In genomic region chr17:34126826-34127420, GRCm38 (mm10) we compare ENCODE assay signal across 14 mouse cellular contexts. TPM values are rescaled to one million over a fixed set of nuclear protein-coding genes. Genes with fewer than 3 reads are reported as not detected.
DNase-seq lines count a peak whose midpoint lies in the region; ATAC-seq and TF ChIP-seq lines count a peak whose summit lies in the region.
"Had no signal": no experiment of that assay in that cellular context is flagged by ENCODE, and none has a peak within 500 bp of the region (broad histone marks: within the 10 kb centered on the region; RNA-seq: fewer than 3 reads in every experiment).

No protein-coding gene starts in this region.

- no peak overlapping the region for H3K27ac ChIP-seq in kidney, adult 2 months (ENCODE audit: insufficient read depth, low read depth, low read length)
- H3K27ac ChIP-seq in midbrain, embryonic 12.5 days (replicated peaks): no peak overlapping the region
- H3K27ac ChIP-seq in midbrain, embryonic 15.5 days: no peak overlapping the region
- H3K27ac ChIP-seq in small intestine, adult 2 months (ENCODE audit: insufficient read depth, low read depth, low read length): peak overlapping the region; percentile 90
- H3K27ac ChIP-seq: heart, embryonic 13.5 days; hindbrain, embryonic 14.5 days; liver, embryonic 13.5 days; macrophage had no signal

- ATAC-seq in midbrain, embryonic 12.5 days (ENCODE audit: low FRiP score, low read depth): no peak
- ATAC-seq in midbrain, embryonic 15.5 days (replicated peaks): no peak

- no peak overlapping the region for H3K4me3 ChIP-seq in kidney, adult 2 months (ENCODE audit: insufficient read depth, low read depth, low read length)
- no peak overlapping the region for H3K4me3 ChIP-seq in midbrain, embryonic 12.5 days
- H3K4me3 ChIP-seq in midbrain, embryonic 15.5 days: no peak overlapping the region
- H3K4me3 ChIP-seq in small intestine, adult 2 months (ENCODE audit: low read depth, low read length): peak overlapping the region; percentile 26
- H3K4me3 ChIP-seq: heart, embryonic 13.5 days; liver, embryonic 13.5 days had no signal

- H3K9me3 ChIP-seq in midbrain, embryonic 12.5 days: no peaks in the 10 kb centered on the region
- H3K9me3 ChIP-seq in midbrain, embryonic 15.5 days: no peaks in the 10 kb centered on the region
- H3K9me3 ChIP-seq: heart, embryonic 13.5 days; liver, embryonic 13.5 days had no signal

- 40% methylated on average over 9 of the region's 9 CpGs for WGBS in kidney, adult 2 months
- WGBS in midbrain, embryonic 12.5 days: 68% methylated on average over 9 of the region's 9 CpGs
- WGBS in midbrain, embryonic 15.5 days: 67% methylated on average over 9 of the region's 9 CpGs
- WGBS in small intestine, adult 2 months: 27% methylated on average over 9 of the region's 9 CpGs

- H3K36me3 ChIP-seq in kidney, adult 2 months (ENCODE audit: control insufficient read depth, insufficient read depth, low read length): no peaks in the 10 kb centered on the region
- no peaks in the 10 kb centered on the region for H3K36me3 ChIP-seq in midbrain, embryonic 12.5 days
- H3K36me3 ChIP-seq in midbrain, embryonic 15.5 days (replicated peaks): no peaks in the 10 kb centered on the region
- H3K36me3 ChIP-seq in small intestine, adult 2 months (ENCODE audit: control insufficient read depth, insufficient read depth, low read length): no peaks in the 10 kb centered on the region

- H3K9ac ChIP-seq in midbrain, embryonic 12.5 days (replicated peaks): 0 out of 2 replicates have a peak overlapping the region, but pooled peaks have one; percentile 4
- no peak overlapping the region for H3K9ac ChIP-seq in midbrain, embryonic 15.5 days
- H3K9ac ChIP-seq: heart, embryonic 13.5 days; hindbrain, embryonic 14.5 days; liver, embryonic 13.5 days had no signal

- DNase-seq in kidney, adult 2 months: peak; percentile 44
- DNase-seq in kidney, postnatal 14 days: no peak
- DNase-seq in induced T-regulatory cell, adult 2 months (ENCODE audit: low read depth): peak; percentile 18
- no peak for DNase-seq in B cell, adult 2 months
- no peak for DNase-seq in layer of hippocampus, adult 18-20 months (ENCODE audit: low spot score in 2 of 2)

- no peaks in the 10 kb centered on the region for H3K27me3 ChIP-seq in kidney, adult 2 months (replicated peaks; ENCODE audit: control insufficient read depth, insufficient read depth, low read length)
- peaks cover 24% of the 10 kb centered on the region for H3K27me3 ChIP-seq in midbrain, embryonic 12.5 days
- H3K27me3 ChIP-seq in midbrain, embryonic 15.5 days (replicated peaks): no peaks in the 10 kb centered on the region
- no peaks in the 10 kb centered on the region for H3K27me3 ChIP-seq in small intestine, adult 2 months (ENCODE audit: control insufficient read depth, insufficient read depth, low read length)

- H3K4me1 ChIP-seq in kidney, adult 2 months (ENCODE audit: control insufficient read depth, insufficient read depth, low read length): peaks cover 10% of the 10 kb centered on the region; the same call in 1 of the 2 replicates
- H3K4me1 ChIP-seq in midbrain, embryonic 12.5 days: peaks cover 26% of the 10 kb centered on the region
- peaks cover 29% of the 10 kb centered on the region for H3K4me1 ChIP-seq in midbrain, embryonic 15.5 days
- H3K4me1 ChIP-seq in small intestine, adult 2 months (ENCODE audit: control insufficient read depth, insufficient read depth, insufficient read length, low read length): peaks cover 29% of the 10 kb centered on the region

- TF ChIP-seq POLR2A in kidney, adult 2 months (IDR thresholded peaks at IDR 0.05; ENCODE audit: low read depth, low read length): no peak
- TF ChIP-seq POLR2A in small intestine, adult 2 months (IDR thresholded peaks at IDR 0.05; ENCODE audit: low read depth, low read length): no peak

- no peak for TF ChIP-seq CTCF in kidney, adult 2 months (conservative IDR thresholded peaks at IDR 0.05; ENCODE audit: insufficient read depth, insufficient read length, low read depth, low read length)
- no peak for TF ChIP-seq CTCF in small intestine, adult 2 months (IDR thresholded peaks at IDR 0.05; ENCODE audit: extremely low read depth, insufficient read length, insufficient replicate concordance, low read depth, low read length)

- no peak overlapping the region for H3K4me2 ChIP-seq in midbrain, embryonic 12.5 days (replicated peaks)
- H3K4me2 ChIP-seq in midbrain, embryonic 15.5 days: no peak overlapping the region
- H3K4me2 ChIP-seq: heart, embryonic 13.5 days; hindbrain, embryonic 14.5 days; liver, embryonic 13.5 days had no signal

RNA-seq across cellular contexts. Expression of gene Brd2, which starts 4.5 kb away (rescaled TPM):
- polyA plus RNA-seq in kidney, adult 2 months (2012; rRNA removed): 110 and 117 TPM in 2 replicates
- polyA plus RNA-seq in midbrain, embryonic 12.5 days (2016; fragmentation: Nextera tagmentation; extraction: Ambion mirVana): 144 and 148 TPM in 2 replicates
- polyA plus RNA-seq in midbrain, embryonic 15.5 days (2015; fragmentation: Nextera tagmentation; extraction: Ambion mirVana): 137 and 140 TPM in 2 replicates
- polyA plus RNA-seq in small intestine, adult 2 months (2012; rRNA removed): 41.2 and 73.1 TPM in 2 replicates
- 100 to 1,000 TPM; 184 to 185 TPM for total RNA-seq in layer of hippocampus, adult 18-20 months (2021)

RNA-seq across cellular contexts. Expression of gene H2-DMa, which starts 7.6 kb away (rescaled TPM):
- 30.1 and 37.1 TPM in 2 replicates for polyA plus RNA-seq in kidney, adult 2 months (2012; rRNA removed)
- polyA plus RNA-seq in midbrain, embryonic 12.5 days (2016; fragmentation: Nextera tagmentation; extraction: Ambion mirVana): 9.8 and 9.9 TPM in 2 replicates
- polyA plus RNA-seq in midbrain, embryonic 15.5 days (2015; fragmentation: Nextera tagmentation; extraction: Ambion mirVana): 17.2 and 18.8 TPM in 2 replicates
- 35.4 and 169 TPM in 2 replicates for polyA plus RNA-seq in small intestine, adult 2 months (2012; rRNA removed)
- 10 to 100 TPM; 27.4 to 32.5 TPM for total RNA-seq in layer of hippocampus, adult 18-20 months (2021)

RNA-seq across cellular contexts. Expression of gene H2-DMb2, which starts 16.2 kb away (rescaled TPM):
- 3.2 and 15.6 TPM in 2 replicates for polyA plus RNA-seq in kidney, adult 2 months (2012; rRNA removed)
- 0.16 and 0.23 TPM in 2 replicates for polyA plus RNA-seq in midbrain, embryonic 12.5 days (2016; fragmentation: Nextera tagmentation; extraction: Ambion mirVana)
- 0.27 and 0.65 TPM in 2 replicates for polyA plus RNA-seq in midbrain, embryonic 15.5 days (2015; fragmentation: Nextera tagmentation; extraction: Ambion mirVana)
- 12.7 and 25.4 TPM in 2 replicates for polyA plus RNA-seq in small intestine, adult 2 months (2012; rRNA removed)
- 1 to 10 TPM; 1.3 to 1.6 TPM for total RNA-seq in layer of hippocampus, adult 18-20 months (2021)
- polyA plus RNA-seq: hindbrain, embryonic 14.5 days had no signal

RNA-seq across cellular contexts. Expression of gene H2-DMb1, which starts 25.9 kb away (rescaled TPM):
- 72.3 and 80.5 TPM in 2 replicates for polyA plus RNA-seq in kidney, adult 2 months (2012; rRNA removed)
- polyA plus RNA-seq in midbrain, embryonic 12.5 days (2016; fragmentation: Nextera tagmentation; extraction: Ambion mirVana): 0.16 and 0.73 TPM in 2 replicates
- 0.79 and 1.2 TPM in 2 replicates for polyA plus RNA-seq in midbrain, embryonic 15.5 days (2015; fragmentation: Nextera tagmentation; extraction: Ambion mirVana)
- 39.0 and 281 TPM in 2 replicates for polyA plus RNA-seq in small intestine, adult 2 months (2012; rRNA removed)
- 1 to 10 TPM; 3.2 to 3.8 TPM for total RNA-seq in layer of hippocampus, adult 18-20 months (2021)
- total RNA-seq: MEL had no signal

RNA-seq across cellular contexts. Expression of gene H2-Oa, which starts 34.8 kb away (rescaled TPM):
- 3.1 and 8.5 TPM in 2 replicates for polyA plus RNA-seq in kidney, adult 2 months (2012; rRNA removed)
- polyA plus RNA-seq in midbrain, embryonic 12.5 days (2016; fragmentation: Nextera tagmentation; extraction: Ambion mirVana): 0.17 and 0.56 TPM in 2 replicates
- polyA plus RNA-seq in midbrain, embryonic 15.5 days (2015; fragmentation: Nextera tagmentation; extraction: Ambion mirVana): not detected in 2 replicates
- 7.2 and 16.6 TPM in 2 replicates for polyA plus RNA-seq in small intestine, adult 2 months (2012; rRNA removed)
- not detected for total RNA-seq in layer of hippocampus, adult 18-20 months (2021)
- total RNA-seq: gastrocnemius, adult 18-20 months had no signal

Comparison
In these comparisons a context has a peak if more than half of its experiments do, and no peak if none do; other contexts are left out.
1. DNase-seq: peak in kidney, adult 2 months (single experiment) and induced T-regulatory cell, adult 2 months (single experiment); none in kidney, postnatal 14 days (single experiment), B cell, adult 2 months (0 of 2) and layer of hippocampus, adult 18-20 months (0 of 2).